Mouse (Mus musculus) retina, postnatal 1 day (tissue): ENCODE measurements at regions not wholly inside any gene's neighbourhood (a gene's known extent, or its start where the extent isn't known, plus 50 kb on each side); places are given as distances from the start of the nearest gene placed in this dataset.
"Not testable (repeated sequence)": the region's sequence is repeated elsewhere in the genome, so short reads cannot be mapped to it uniquely, and the experiment has no call there.

ENCODE experiments used
- DNase-seq: peaks from one replicate; pipeline ENCODE4 v3.0.0-alpha.2; 2012

- not testable (repeated sequence) for DNase-seq
Observed at GRCm38 (mm10) chr6:48341367-48341766, 54.0 kb upstream of the Krba1 start.

GRCm38 (mm10) chr6:48336964-48337363, 58.4 kb upstream of the Krba1 start:
- DNase-seq = not testable (repeated sequence)

GRCm38 (mm10) chr6:48288011-48288410, 107.4 kb upstream of the Krba1 start:
- DNase-seq = peak; percentile 6

- not testable (repeated sequence) for DNase-seq
Observed at GRCm38 (mm10) chr6:48279646-48280045, 115.7 kb upstream of the Krba1 start.

GRCm38 (mm10) chr6:48261563-48261962, 133.8 kb upstream of the Krba1 start:
- not testable (repeated sequence) for DNase-seq

GRCm38 (mm10) chr6:48252989-48253388, 142.4 kb upstream of the Krba1 start:
- not testable (repeated sequence) for DNase-seq

GRCm38 (mm10) chr6:48251954-48252353, 143.4 kb upstream of the Krba1 start:
- DNase-seq = no peak

GRCm38 (mm10) chr6:48244191-48244590, 151.2 kb upstream of the Krba1 start:
- not testable (repeated sequence) for DNase-seq

GRCm38 (mm10) chr6:48227431-48227830, 141.0 kb upstream of the Zfp746 start:
- DNase-seq = no peak

GRCm38 (mm10) chr6:48224206-48224605, 137.8 kb upstream of the Zfp746 start:
- DNase-seq = no peak

GRCm38 (mm10) chr6:48222971-48223370, 136.6 kb upstream of the Zfp746 start:
- no peak for DNase-seq

GRCm38 (mm10) chr6:48221806-48222205, 135.4 kb upstream of the Zfp746 start:
- not testable (repeated sequence) for DNase-seq

- no peak for DNase-seq
Observed at GRCm38 (mm10) chr6:48215212-48215611, 128.8 kb upstream of the Zfp746 start.

GRCm38 (mm10) chr6:48209739-48210138, 123.3 kb upstream of the Zfp746 start:
- no peak for DNase-seq

GRCm38 (mm10) chr6:48209103-48209502, 122.7 kb upstream of the Zfp746 start:
- DNase-seq = no peak

GRCm38 (mm10) chr6:48205722-48206121, 119.3 kb upstream of the Zfp746 start:
- no peak for DNase-seq

GRCm38 (mm10) chr6:48199951-48200350, 113.6 kb upstream of the Zfp746 start:
- DNase-seq = no peak

GRCm38 (mm10) chr6:48198806-48199205, 112.4 kb upstream of the Zfp746 start:
- no peak for DNase-seq

GRCm38 (mm10) chr6:48197696-48198378, 111.4 kb upstream of the Zfp746 start:
- DNase-seq = no peak

- not testable (repeated sequence) for DNase-seq
Observed at GRCm38 (mm10) chr6:48188363-48188762, 102.0 kb upstream of the Zfp746 start.

- DNase-seq = no peak
Observed at GRCm38 (mm10) chr6:48185311-48185710, 98.9 kb upstream of the Zfp746 start.

GRCm38 (mm10) chr6:48178360-48179120, 92.1 kb upstream of the Zfp746 start:
- DNase-seq = peak; percentile 36

- peak; percentile 86 for DNase-seq
Observed at GRCm38 (mm10) chr6:48177936-48178335, 91.5 kb upstream of the Zfp746 start.

GRCm38 (mm10) chr6:48175234-48175633, 88.8 kb upstream of the Zfp746 start:
- DNase-seq = no peak
